Mouse (Mus musculus) cerebellum, adult 2 months (tissue): ENCODE measurements around the gene Cblc. TPM values are rescaled to one million over a fixed set of nuclear protein-coding genes. Genes with fewer than 3 reads are reported as not detected.

Experiments
- DNase-seq, 2 experiments: peaks; one replicate each; pipeline ENCODE4 v3.0.0; 2021
- H3K27ac ChIP-seq: fragments of 200-500 bp; 2 replicates; pipeline ENCODE4 v1.5.1; 2012; ENCODE audit warnings: low read length, control low read depth, inconsistent platforms; ENCODE audit not compliant: insufficient read depth
- H3K27me3 ChIP-seq: fragments of 200-500 bp; 2 replicates; pipeline ENCODE4 v1.6.1; 2012; ENCODE audit warnings: inconsistent platforms, mild to moderate bottlenecking, low read length, moderate library complexity; ENCODE audit not compliant: control insufficient read depth, insufficient read depth
- H3K4me1 ChIP-seq: fragments of 200-500 bp; 2 replicates; pipeline ENCODE4 v1.6.1; 2011; ENCODE audit warnings: low read length; ENCODE audit not compliant: control insufficient read depth, insufficient read depth
- H3K4me3 ChIP-seq: fragments of 200-500 bp; replicated peaks from 2 replicates; pipeline ENCODE3; 2011; ENCODE audit warnings: mild to moderate bottlenecking, low read depth, low read length, control low read depth; ENCODE audit not compliant: insufficient read depth
- CTCF ChIP-seq: fragments of 200-500 bp; IDR thresholded peaks from 2 replicates; pipeline ENCODE4 v1.5.1; 2011; ENCODE audit warnings: low read depth, mild to moderate bottlenecking, control low read depth, low read length, moderate library complexity, borderline replicate concordance; ENCODE audit not compliant: insufficient read depth
- POLR2A ChIP-seq: fragments of 200-500 bp; IDR thresholded peaks from 2 replicates; pipeline ENCODE4 v1.6.1; 2011; ENCODE audit warnings: low read length, control low read depth, borderline replicate concordance; ENCODE audit not compliant: insufficient read depth
- WGBS: fragments of 180-500 bp; shearing (Covaris S2); methylation state at CpG from one replicate; pipeline ENCODE4 v1.1.7; 2018; 5-methylcytosine and 5-hydroxymethylcytosine counted together
- polyA plus RNA-seq: library from polyadenylated mRNA; depleted of rRNA; stranded (reverse); fragments of >200 nt; gene quantifications from 2 replicates; pipeline ENCODE4 v1.2.3, GENCODE M21; 2012

Cblc gene
- polyA plus RNA-seq, 1 experiment, result not detected

- Histone ChIP-seq H3K27ac (no peak overlapping the region), H3K4me3 (peak overlapping the region; percentile 47), H3K4me1 (no peaks in the 10 kb centered on the region), H3K27me3 (no peaks in the 10 kb centered on the region; the same call in 1 of the 2 replicates)
- WGBS, result 28% methylated on average over 17 of the region's 17 CpGs
- no peak for DNase-seq
- TF ChIP-seq POLR2A (no peak), CTCF (no peak)
These were observed 19.0 kb upstream of the Cblc start for GRCm38 (mm10) chr7:19815296-19816223.

DNA sequence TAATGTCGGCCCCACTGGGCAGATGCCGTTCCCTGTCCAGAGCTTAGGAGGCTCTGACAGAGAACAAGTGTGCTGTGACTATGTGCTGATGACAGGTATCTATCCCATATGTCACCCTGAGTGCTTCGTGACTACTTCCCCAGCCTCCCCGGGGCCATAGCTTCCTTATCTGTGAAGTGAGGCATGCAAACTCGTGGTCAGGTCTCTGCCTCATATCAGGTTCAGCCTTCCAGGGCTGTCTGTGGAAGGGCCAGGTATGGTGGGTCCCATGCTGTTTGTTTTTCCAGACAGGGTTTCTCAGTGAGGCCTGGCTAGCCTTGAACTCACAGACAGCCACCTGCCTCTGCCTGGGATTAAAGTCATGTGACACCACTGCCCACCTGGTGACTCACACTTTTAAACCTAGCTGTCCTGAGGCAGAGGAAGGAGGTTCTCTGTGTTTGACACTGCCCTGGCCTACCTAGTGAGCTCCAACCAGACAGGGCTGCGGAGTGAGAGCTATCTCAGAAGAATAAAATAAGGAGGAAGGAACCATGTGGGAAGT lies 17.0 kb upstream of the Cblc start:
- WGBS, result 79% methylated on average over 6 of the region's 6 CpGs
- Histone ChIP-seq H3K4me3 (no peak overlapping the region), H3K27me3 (no peaks in the 10 kb centered on the region; the same call in 1 of the 2 replicates), H3K4me1 (no peaks in the 10 kb centered on the region), H3K27ac (no peak overlapping the region)
- TF ChIP-seq CTCF (no peak), POLR2A (no peak)
- DNase-seq, result no peak

DNA sequence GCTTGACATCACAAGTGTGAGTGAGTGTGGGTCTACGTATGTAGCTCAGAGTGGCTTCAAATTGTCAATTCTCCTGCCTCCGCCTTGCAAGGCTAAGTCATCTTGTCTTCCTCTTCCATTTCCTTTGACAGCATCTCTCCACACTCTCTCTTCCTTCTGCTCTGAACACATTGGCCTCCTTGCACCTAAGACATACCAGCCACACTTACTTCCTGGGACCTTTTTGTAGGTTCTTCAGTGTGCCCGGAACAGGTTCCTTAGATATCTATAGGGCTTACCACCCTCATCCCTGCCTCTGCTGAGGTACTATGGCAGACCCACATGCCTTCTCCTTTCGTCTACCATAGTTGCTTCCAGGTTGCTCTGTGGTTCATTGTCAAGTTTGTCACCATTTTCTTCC lies 16.6 kb upstream of the Cblc start:
- DNase-seq, result no peak
- Histone ChIP-seq H3K27ac (no peak overlapping the region), H3K27me3 (no peaks in the 10 kb centered on the region; the same call in 1 of the 2 replicates), H3K4me1 (no peaks in the 10 kb centered on the region), H3K4me3 (no peak overlapping the region)
- 84% methylated on average over 4 of the region's 4 CpGs for WGBS
- TF ChIP-seq POLR2A (no peak), CTCF (no peak)

- no peak overlapping the region for H3K27ac ChIP-seq
- no peaks in the 10 kb centered on the region; the same call in 1 of the 2 replicates for H3K27me3 ChIP-seq
- 2% methylated on average over 22 of the region's 22 CpGs for WGBS
- TF ChIP-seq POLR2A (no peak), CTCF (no peak)
- no peaks in the 10 kb centered on the region for H3K4me1 ChIP-seq
- DNase-seq, result no peak
- no peak overlapping the region for H3K4me3 ChIP-seq
These were observed 14.5 kb upstream of the Cblc start for GRCm38 (mm10) chr7:19811114-19811513.

DNA sequence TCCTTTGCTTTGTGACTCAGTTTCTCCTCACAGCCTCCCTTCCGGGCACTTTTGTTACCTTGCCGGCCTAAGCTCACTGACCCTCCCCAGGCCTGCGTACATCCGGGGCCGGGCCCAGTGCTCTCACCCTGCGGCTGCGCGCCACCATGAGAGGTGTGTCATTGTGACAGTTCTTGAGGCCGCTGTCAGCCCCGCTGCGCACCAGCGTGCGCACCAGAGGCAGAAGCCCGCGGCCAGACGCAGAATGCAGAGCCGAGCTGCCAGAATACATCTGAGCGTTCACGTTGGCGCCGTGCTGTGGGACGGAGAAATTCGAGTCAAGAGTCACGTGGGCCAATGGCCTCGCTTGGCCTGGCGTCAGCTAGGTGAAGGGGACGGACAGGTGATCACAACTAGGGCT lies 12.8 kb upstream of the Cblc start:
- Histone ChIP-seq H3K27ac (no peak overlapping the region), H3K4me1 (no peaks in the 10 kb centered on the region), H3K4me3 (no peak overlapping the region), H3K27me3 (no peaks in the 10 kb centered on the region)
- no peak for DNase-seq
- TF ChIP-seq POLR2A, result no peak
- no peak for TF ChIP-seq CTCF
- WGBS, result 8% methylated on average over 27 of the region's 27 CpGs

DNA sequence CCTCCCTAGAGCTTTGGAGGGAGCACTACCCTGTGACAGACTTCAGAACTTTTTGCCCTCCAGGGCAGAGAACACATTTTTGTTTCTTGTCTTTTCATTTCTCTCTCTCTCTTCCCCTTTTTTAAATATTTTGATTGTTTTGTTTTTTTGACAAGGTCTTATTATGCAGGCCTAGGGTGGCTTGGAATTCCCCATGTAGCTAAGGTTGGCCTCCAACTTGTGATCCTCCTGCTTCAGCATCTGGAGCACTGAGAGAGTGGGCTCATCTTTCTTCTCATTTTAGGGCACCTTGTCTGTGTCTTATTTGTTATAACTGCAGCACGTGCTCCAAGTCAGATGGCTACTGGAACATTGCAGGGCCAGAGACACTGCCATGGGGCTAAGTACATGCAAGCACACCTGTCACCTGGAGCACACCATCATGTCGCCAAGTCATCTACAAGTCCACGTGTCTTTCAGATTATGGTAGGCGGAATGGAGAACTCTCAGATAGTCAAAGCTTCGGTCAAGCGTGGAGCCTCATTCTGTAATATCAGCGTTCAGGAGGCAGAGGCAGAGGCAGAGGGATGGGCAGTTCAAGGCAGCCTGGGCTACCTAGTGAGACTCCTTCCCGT lies 9.9 kb upstream of the Cblc start:
- no peak overlapping the region for H3K4me3 ChIP-seq
- 75% methylated on average over 8 of the region's 8 CpGs for WGBS
- no peak for DNase-seq
- no peaks in the 10 kb centered on the region for H3K27me3 ChIP-seq
- no peaks in the 10 kb centered on the region for H3K4me1 ChIP-seq
- TF ChIP-seq CTCF (no peak), POLR2A (no peak)
- no peak overlapping the region for H3K27ac ChIP-seq

DNA sequence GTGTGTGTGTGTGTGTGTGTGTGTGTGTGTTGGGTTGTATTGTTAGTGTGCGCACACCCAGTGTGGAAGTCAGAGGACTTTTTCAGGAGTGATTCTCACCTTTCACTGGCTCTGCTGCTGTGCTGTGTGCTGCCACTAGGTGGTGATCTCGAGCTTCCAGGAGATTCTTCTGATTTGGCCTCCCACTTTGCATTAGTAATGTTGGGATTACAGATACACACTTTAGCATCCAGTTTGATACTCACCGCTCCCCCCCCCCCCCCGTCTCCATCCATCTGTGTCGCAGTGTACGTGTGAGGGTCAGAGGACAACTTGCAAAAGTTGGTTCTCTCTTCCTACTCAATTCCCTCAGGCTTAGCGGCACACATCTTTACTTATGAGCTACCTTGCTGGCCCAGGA lies 6.4 kb upstream of the Cblc start:
- peak; percentile 89 for TF ChIP-seq CTCF
- no peak for TF ChIP-seq POLR2A
- H3K4me3 ChIP-seq, result no peak overlapping the region
- peak; percentile 21 to 64 for DNase-seq
- WGBS, result 17% methylated on average over 7 of the region's 7 CpGs
- H3K27me3 ChIP-seq, result no peaks in the 10 kb centered on the region
- no peak overlapping the region for H3K27ac ChIP-seq
- no peaks in the 10 kb centered on the region for H3K4me1 ChIP-seq

- Histone ChIP-seq H3K4me3 (no peak overlapping the region), H3K4me1 (no peaks in the 10 kb centered on the region), H3K27ac (no peak overlapping the region), H3K27me3 (peaks cover 3% of the 10 kb centered on the region; the same call in 1 of the 2 replicates)
- no peak for DNase-seq
- 29% methylated on average over 2 of the region's 2 CpGs for WGBS
- TF ChIP-seq CTCF, result peak; percentile 56
- TF ChIP-seq POLR2A, result no peak
These were observed 4.2 kb upstream of the Cblc start for GRCm38 (mm10) chr7:19800764-19801163.
